Mouse (Mus musculus) Muller cell, postnatal 12 days (primary cell): ENCODE data around the gene Setdb1.

ENCODE experiments used
- DNase-seq: peaks from one replicate; pipeline ENCODE4 v3.0.0-alpha.2; 2015; ENCODE audit errors: inconsistent ontology term

Gene Setdb1

DNA sequence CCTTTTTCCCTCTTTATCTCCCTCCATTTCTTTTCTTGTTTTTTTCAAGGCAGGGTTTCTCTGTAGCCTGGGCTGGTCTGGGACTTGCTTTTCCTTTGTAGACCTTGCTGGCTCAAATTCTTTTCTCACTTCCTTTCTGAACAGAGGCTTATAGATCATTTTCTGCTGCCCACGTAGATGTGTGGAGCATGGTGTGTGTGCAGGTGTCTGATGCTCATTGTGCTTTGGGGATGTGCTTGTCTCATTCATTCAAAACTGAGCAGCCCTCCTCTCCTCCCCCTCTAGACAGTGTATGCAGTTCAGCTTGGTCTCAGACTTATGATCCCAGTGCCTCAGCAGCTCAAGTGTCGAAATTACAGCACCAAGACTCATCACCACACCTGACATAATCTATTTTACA is 37.9 kb downstream of the Setdb1 start:
- DNase-seq, result no peak

- DNase-seq, result peak; percentile 61
Measured at GRCm38 (mm10) chr3:95318548-95318947, 38.5 kb downstream of the Setdb1 start.

GRCm38 (mm10) chr3:95317414-95318080 is 39.5 kb downstream of the Setdb1 start:
- peak; percentile 51 for DNase-seq

GRCm38 (mm10) chr3:95315844-95316550 is 41.0 kb downstream of the Setdb1 start:
- no peak for DNase-seq

DNA sequence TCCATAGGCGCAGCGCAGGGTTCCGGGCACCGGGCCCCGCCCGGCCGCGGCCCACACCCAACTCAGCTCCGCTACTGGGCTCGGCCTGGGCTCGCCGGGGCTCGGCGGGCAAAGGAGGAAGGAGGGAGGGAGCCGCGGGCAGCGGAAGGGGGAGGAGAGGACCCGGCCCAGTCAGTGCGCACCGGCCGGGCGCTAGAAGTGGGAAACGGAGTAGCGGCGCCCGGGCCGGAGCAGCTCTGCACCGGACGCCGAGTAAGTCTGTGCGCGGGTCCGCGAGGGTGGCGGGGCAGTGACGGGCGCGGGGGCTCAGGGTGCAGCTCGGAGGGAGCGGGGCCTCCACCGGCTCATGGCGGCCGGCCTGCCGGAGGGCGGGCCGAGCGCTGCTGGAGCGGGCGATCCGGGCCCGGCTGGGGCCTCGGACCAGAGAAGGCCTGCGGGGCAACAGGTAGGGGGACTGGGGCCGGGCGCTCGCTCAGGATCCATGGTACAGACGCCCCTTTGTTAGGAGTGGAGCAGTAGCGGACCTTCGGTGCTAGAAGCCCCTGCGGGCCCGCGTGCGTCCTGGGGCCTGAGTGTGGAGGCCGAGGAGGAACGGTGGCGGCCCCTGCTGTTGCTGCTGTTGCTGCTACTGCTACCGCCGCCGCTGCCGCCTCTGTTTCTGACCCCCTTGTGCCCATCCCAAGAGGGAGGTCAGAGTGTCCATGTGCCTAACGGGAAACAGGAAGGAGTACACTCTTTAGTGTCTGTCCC is 41.7 kb downstream of the Setdb1 start:
- peak; percentile 96 for DNase-seq

DNA sequence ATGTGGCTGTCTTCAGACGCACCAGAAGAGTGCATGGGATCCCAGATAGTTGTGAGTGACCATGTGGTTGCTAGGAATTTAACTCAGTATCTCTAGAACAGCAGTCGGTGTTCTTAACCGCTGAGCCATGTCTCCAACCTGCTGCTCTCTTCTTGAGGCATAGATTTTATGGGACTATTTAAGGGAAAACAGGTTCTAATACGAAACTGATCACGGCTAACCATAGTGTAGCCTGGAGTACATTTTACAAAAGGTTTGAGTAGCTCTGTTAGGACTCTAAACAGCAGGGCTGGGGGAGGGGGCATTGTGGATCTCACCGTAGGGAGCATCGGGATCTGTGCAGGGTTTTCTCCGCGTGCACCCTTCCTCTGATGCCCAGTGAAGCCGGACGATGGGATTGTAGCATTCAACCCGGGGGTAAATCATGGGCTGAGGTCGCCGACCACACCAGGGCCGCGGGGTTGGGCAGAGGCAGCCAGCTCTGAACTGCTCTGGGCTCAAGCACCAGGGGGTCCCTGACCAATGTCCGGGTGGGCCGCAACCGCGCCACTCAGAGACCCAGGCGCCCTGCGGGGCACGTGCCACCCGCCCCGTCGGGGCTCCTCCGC is 42.4 kb downstream of the Setdb1 start, which contains the start of gene Cers2:
Gene Cers2, plus strand, starts transcription at position 306 of the 608 bp plus-strand sequence.
- DNase-seq, result no peak

- no peak for DNase-seq
Measured at GRCm38 (mm10) chr3:95314075-95314474, 42.9 kb downstream of the Setdb1 start.

DNA sequence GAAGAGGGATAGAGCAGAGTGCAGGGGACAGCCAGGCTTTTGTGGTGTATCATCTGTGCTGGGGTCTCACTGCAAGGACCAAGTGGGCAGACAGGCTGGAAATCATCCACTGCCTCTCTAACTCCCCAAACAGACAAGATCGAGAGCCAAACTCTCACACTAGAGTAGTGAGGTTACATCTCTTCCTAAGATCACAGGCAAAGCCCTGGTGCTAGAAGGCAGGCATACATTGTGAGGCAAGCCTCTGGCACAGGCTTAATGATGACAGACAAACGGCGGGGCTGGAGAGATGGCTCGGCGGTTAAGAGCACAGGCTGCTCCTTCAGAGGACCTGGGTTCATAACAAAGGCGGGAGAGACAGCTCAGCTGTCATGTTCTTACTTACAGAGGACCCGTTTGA is 43.5 kb downstream of the Setdb1 start:
- no peak for DNase-seq

DNA sequence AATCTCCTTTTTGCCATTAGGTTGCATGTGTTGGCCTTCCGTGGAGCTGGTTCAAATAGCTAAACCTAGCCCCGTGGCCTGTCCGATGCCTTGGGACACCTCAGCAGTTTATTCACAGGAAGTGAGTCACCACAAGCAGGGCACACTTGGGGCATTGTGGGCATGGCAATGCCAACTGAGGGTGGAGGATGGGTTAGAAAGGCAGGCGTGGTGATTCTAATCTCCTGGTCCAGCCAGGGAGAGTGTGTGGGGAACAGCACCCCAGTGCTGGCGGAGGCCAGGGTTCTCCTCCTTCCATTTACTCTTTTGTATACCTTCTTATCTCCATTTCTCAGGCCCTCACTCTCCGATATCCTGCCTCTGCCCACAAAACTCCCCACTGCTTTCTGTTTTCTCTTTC is 44.4 kb downstream of the Setdb1 start:
- peak; percentile 56 for DNase-seq

DNA sequence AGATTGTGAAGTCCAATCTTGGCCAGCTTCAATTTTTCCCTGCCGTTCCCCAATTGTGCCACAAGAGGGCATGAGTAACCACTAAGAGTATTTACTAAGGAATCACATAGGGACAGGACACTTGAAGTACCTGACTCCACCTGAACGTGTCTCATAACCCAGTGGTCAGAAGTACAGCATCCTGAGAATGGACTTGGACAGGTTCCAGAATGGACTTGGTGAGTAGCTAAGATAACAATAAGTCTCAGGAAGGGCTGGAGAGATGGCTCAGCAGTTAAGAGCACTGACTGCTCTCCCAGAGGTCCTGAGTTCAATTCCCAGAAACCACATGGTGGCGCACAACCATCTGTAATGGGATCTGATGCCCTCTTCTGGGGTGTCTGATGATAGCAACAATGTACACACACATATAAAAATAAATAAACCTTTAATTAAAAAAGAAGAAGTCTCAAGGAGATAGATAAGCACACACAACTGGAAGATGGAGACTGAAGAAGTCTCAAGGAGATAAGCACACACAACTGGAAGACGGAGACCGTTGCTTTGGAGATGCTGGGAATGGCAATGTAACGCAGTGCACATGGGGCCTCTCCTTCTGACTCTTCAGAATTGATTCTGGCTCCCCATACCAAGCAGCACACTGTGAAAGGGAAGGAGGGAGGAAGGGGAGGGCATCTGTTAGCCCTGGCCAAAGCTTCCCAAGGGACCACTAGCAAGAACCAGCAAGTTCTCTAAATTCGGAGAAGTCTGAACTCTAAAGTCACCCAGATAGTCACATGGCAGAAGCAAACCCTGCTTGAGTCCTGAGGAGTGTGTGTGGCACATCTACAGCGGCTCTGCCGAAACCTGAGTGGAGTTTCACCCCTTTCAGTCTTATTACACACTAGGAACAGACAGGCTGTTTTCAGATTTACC is 45.8 kb downstream of the Setdb1 start:
- peak; percentile 58 for DNase-seq

DNA sequence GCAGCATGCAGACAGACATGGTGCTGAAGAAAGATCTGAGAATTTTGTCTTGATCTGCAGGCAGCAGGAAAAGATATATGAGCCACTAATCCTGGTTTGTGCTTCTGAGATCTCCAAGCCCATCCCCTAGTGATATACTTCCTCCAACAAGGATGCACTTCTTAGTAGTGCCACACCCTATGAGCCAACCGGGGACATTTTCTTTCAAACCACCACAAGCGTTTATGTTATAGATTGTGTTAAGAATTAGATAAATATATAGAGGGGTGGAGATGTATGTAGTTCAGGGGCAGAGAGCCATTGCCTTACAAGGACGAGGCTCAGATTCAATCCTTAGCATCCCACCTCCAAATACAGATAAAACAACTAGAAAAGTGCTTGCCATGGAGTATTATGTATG is 46.5 kb downstream of the Setdb1 start:
- DNase-seq, result no peak

DNA sequence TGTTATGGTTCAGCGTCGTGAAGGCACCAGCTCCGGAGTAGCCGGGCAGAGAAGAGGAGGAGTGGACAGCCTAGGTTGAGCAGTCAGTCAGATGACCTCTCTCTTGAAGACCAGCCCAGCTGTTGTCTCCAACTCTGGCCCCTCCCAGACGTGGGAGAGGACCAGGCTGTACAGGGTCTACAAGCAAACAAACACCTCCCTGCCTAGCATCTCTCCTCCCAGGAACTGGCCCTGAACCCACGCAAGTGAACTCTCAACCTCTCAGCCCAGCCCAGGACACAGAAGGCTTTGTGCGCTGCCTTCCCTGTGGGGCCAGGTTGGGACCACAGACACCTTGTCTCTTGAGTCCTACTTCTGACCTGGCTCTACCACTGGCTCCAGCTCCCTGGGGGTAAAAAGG is 49.9 kb downstream of the Setdb1 start, which contains the start of gene Anxa9:
Gene Anxa9, minus strand, starts transcription at position 77 of the 400 bp plus-strand sequence.
- no peak for DNase-seq

DNA sequence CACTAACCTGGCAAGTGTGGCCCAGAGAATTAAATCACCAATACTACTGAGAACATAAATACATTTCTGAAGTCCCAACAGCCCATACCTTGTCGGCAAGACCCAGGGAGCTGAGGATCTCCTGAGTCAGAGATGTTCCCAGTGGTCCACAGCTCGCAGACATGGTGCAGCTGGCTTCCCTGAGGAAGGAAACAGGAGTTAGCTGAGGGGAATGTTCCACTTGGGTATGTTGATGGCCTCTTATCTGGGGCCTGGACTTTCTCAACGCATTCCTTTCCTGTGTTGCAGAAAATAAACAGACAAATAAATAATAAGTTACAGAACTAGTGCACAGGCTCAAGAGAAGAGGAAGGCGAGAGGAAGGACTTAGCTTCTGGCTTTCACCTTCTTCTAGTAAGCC is 50.8 kb downstream of the Setdb1 start:
- DNase-seq, result no peak

GRCm38 (mm10) chr3:95301204-95301796 is 55.7 kb downstream of the Setdb1 start:
- DNase-seq, result no peak

DNA sequence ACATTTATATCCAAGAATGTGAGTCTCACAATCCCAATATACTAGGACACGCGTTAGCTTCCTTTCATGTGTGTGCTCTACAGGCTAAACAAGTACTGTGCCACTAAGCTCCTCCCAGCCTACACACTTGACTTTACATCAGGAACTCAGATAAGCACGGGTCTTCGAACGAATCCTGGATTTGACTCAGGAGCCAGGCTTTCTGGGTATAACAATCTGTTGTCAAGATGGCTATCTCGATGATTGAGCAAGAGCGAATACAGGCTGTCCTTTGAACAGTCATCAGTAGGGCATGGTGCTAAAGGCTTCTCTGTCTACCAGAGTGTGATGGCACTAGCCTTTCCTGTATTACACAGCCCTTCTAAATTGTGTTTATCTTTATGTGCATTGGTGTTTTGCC is 59.0 kb downstream of the Setdb1 start:
- DNase-seq, result no peak

DNA sequence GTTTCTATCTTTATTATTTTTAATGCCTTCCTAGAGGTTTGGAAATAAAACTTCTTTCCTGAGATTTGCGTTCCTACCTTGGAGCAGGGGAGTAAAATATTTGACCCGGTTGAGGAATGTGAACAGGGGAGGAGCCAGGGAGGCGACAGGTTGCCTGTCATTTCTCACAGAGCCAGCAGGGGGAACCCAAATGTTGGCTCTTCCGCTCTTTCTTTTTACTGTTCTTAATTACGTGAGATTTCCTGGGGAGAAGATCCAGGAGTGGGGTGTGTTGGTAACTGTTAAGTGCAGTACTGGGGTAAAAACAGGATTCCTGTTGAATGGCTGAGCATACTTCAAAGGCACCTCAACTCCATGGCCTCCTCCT is 60.9 kb downstream of the Setdb1 start:
- DNase-seq, result peak; percentile 52

- DNase-seq, result no peak
Measured at GRCm38 (mm10) chr3:95295321-95296102, 61.5 kb downstream of the Setdb1 start.

DNA sequence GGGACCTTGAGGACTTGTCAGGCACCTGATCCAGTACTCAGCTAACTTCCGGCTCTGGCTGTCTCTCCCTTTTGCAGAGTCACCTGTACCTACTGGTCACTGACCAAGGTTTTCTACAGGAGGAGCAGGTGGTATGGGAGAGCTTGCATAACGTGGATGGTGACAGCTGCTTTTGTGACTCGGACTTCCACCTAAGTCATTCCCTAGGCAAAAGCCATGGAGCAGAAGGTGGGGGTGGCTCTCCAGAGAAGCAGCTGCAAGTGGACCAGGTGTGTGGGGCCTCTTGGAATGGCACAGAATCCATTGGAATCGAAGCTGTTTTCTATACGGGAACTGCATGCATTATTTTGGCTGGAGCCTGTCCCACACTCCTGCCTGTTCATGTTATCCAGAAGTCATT is 62.3 kb downstream of the Setdb1 start:
- no peak for DNase-seq

GRCm38 (mm10) chr3:95294316-95294715 is 62.7 kb downstream of the Setdb1 start:
- no peak for DNase-seq

DNA sequence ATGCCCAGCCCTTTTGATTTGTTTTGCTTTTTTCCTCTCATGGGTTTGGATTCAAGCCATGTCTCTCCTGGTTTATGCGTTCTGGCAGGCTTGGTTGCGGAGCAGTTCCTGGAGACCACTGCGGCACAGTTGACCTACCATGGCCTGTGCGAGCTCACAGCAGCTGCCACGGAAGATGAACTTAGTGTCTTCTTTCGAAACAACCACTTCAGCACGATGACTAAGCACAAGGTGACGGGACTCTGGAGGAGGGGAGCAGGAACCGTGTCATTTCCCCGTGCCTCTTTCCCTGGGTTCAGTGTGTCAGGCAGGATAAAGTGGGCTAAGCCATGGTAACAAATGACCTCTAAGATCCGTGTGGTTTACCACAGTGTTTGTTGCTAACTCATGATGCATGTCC is 63.5 kb downstream of the Setdb1 start:
- DNase-seq, result no peak
